Mouse (Mus musculus) myocyte (in vitro differentiated cells): ENCODE measurements at regions not wholly inside any gene's neighbourhood (a gene's known extent, or its start where the extent isn't known, plus 50 kb on each side); places are given as distances from the start of the nearest gene placed in this dataset.

Experiments used
- H3K27me3 ChIP-seq: one replicate; pipeline ENCODE4 v1.6.1; 2011; ENCODE audit not compliant: control insufficient read depth, insufficient read depth, insufficient read length
- H3K36me3 ChIP-seq: one replicate; pipeline ENCODE4 v1.6.1; 2011; ENCODE audit not compliant: control insufficient read depth, insufficient read depth
- H3K4me2 ChIP-seq: one replicate; pipeline ENCODE4 v1.6.1; 2011; ENCODE audit warnings: low read depth, control low read depth
- H3K4me3 ChIP-seq: one replicate; pipeline ENCODE4 v1.5.1; 2011; ENCODE audit warnings: mild to moderate bottlenecking, control low read depth, moderate library complexity
- H3K79me2 ChIP-seq: one replicate; pipeline ENCODE4 v1.6.1; 2011; ENCODE audit not compliant: control insufficient read depth, insufficient read depth
- H3ac ChIP-seq: one replicate; pipeline ENCODE4 v1.6.1; 2011; ENCODE audit not compliant: control insufficient read depth, insufficient read length
- CEBPB ChIP-seq: IDR thresholded peaks from 2 replicates; pipeline ENCODE4 v1.6.1; 2011; ENCODE audit warnings: mild to moderate bottlenecking, moderate library complexity; ENCODE audit not compliant: poor library complexity, insufficient read depth, severe bottlenecking
- E2F4 ChIP-seq: IDR thresholded peaks from one replicate; pipeline ENCODE4 v1.6.1; 2011; ENCODE audit warnings: mild to moderate bottlenecking, control low read depth, moderate library complexity; ENCODE audit not compliant: insufficient read depth
- MAX ChIP-seq: IDR thresholded peaks from one replicate; pipeline ENCODE4 v1.6.1; 2011; ENCODE audit warnings: low read depth, mild to moderate bottlenecking, control low read depth
- MYOD1 ChIP-seq, 3 experiments: IDR thresholded peaks; one replicate each; pipeline ENCODE4 v1.6.1; 2011; ENCODE audit warnings: control low read depth in 2 of 3, low read depth in 2 of 3, mild to moderate bottlenecking in 2 of 3, moderate library complexity in 1 of 3; ENCODE audit not compliant: insufficient read length in 2 of 3, control insufficient read depth in 1 of 3
- MYOG ChIP-seq, 3 experiments: IDR thresholded peaks; one replicate each; pipeline ENCODE4 v1.6.1; 2011; ENCODE audit warnings: control low read depth in 2 of 3, low read depth in 2 of 3, mild to moderate bottlenecking in 2 of 3; ENCODE audit not compliant: insufficient read length in 2 of 3, control insufficient read depth in 1 of 3, insufficient read depth in 1 of 3
- POLR2A ChIP-seq: IDR thresholded peaks from one replicate; pipeline ENCODE4 v1.6.1; 2011; ENCODE audit warnings: low read depth, mild to moderate bottlenecking, control low read depth, moderate library complexity; ENCODE audit not compliant: insufficient read length
- POLR2AphosphoS2 ChIP-seq: IDR thresholded peaks from one replicate; pipeline ENCODE4 v1.6.1; 2011; ENCODE audit warnings: low read depth, control low read depth; ENCODE audit not compliant: insufficient read length
- REST ChIP-seq: IDR thresholded peaks from one replicate; pipeline ENCODE4 v1.6.1; 2011; ENCODE audit warnings: mild to moderate bottlenecking, control low read depth, moderate library complexity; ENCODE audit not compliant: insufficient read depth, insufficient read length
- SRF ChIP-seq: IDR thresholded peaks from one replicate; pipeline ENCODE4 v1.6.1; 2011; ENCODE audit warnings: low read depth; ENCODE audit not compliant: control insufficient read depth, insufficient read length
- TCF12 ChIP-seq: IDR thresholded peaks from one replicate; pipeline ENCODE4 v1.6.1; 2011; ENCODE audit warnings: mild to moderate bottlenecking, control low read depth; ENCODE audit not compliant: poor library complexity, insufficient read depth, severe bottlenecking
- TCF3 ChIP-seq: IDR thresholded peaks from one replicate; pipeline ENCODE4 v1.6.1; 2011; ENCODE audit warnings: low read depth, control low read depth; ENCODE audit not compliant: insufficient read length
- USF1 ChIP-seq: IDR thresholded peaks from one replicate; pipeline ENCODE4 v1.6.1; 2011; ENCODE audit warnings: low read depth, mild to moderate bottlenecking, control low read depth, moderate library complexity

GRCm38 (mm10) chr5:74136868-74137439, 58.1 kb upstream of the Rasl11b start:
- Histone ChIP-seq H3K36me3 (no peaks in the 10 kb centered on the region), H3K27me3 (no peaks in the 10 kb centered on the region), H3ac (no peak overlapping the region), H3K79me2 (no peaks in the 10 kb centered on the region), H3K4me3 (no peak overlapping the region), H3K4me2 (no peak overlapping the region)
- no peak for TF ChIP-seq MAX
- TF ChIP-seq TCF3, result no peak
- TF ChIP-seq TCF12, result no peak
- TF ChIP-seq REST, result no peak
- TF ChIP-seq CEBPB, result no peak
- no peak for TF ChIP-seq POLR2A
- TF ChIP-seq POLR2AphosphoS2, result no peak
- TF ChIP-seq USF1, result no peak
- TF ChIP-seq SRF, result no peak
- TF ChIP-seq E2F4, result no peak
- no peak for TF ChIP-seq MYOD1 (IDR thresholded peaks at IDR 0.05; ENCODE audit: control insufficient read depth in 1 of 3, insufficient read length in 2 of 3, low read depth in 2 of 3)
- no peak for TF ChIP-seq MYOG (IDR thresholded peaks at IDR 0.05; ENCODE audit: control insufficient read depth in 1 of 3, insufficient read depth in 1 of 3, insufficient read length in 2 of 3, low read depth in 2 of 3)

DNA sequence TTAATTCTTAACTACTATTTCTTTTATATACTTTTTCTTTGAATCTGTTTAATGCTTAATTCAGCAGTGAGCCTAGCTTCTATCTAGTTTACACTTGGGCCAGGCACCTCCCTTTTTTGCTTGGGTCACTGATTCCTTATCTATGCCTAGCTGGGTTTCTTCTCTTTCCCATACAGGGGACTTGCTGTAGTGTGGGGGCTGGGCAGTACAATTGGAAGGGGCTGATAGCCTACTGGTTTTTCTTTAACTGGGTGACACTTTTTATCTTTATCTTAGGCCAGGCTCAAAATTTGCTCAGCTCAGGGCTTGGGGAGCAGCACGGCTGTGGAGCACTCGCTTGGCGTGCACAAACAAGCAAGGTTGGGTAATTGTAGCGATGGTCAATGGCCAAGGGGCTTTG, 51.1 kb upstream of the Rasl11b start:
- Histone ChIP-seq H3K36me3 (no peaks in the 10 kb centered on the region), H3K27me3 (no peaks in the 10 kb centered on the region), H3K4me2 (no peak overlapping the region), H3K79me2 (no peaks in the 10 kb centered on the region), H3ac (no peak overlapping the region), H3K4me3 (no peak overlapping the region)
- TF ChIP-seq TCF3, result no peak
- TF ChIP-seq MYOD1 (IDR thresholded peaks at IDR 0.05; ENCODE audit: control insufficient read depth in 1 of 3, insufficient read length in 2 of 3, low read depth in 2 of 3), result no peak
- no peak for TF ChIP-seq MYOG (IDR thresholded peaks at IDR 0.05; ENCODE audit: control insufficient read depth in 1 of 3, insufficient read depth in 1 of 3, insufficient read length in 2 of 3, low read depth in 2 of 3)
- no peak for TF ChIP-seq USF1
- TF ChIP-seq REST, result no peak
- TF ChIP-seq POLR2AphosphoS2, result no peak
- no peak for TF ChIP-seq E2F4
- no peak for TF ChIP-seq TCF12
- TF ChIP-seq SRF, result no peak
- no peak for TF ChIP-seq MAX
- TF ChIP-seq CEBPB, result no peak
- no peak for TF ChIP-seq POLR2A

DNA sequence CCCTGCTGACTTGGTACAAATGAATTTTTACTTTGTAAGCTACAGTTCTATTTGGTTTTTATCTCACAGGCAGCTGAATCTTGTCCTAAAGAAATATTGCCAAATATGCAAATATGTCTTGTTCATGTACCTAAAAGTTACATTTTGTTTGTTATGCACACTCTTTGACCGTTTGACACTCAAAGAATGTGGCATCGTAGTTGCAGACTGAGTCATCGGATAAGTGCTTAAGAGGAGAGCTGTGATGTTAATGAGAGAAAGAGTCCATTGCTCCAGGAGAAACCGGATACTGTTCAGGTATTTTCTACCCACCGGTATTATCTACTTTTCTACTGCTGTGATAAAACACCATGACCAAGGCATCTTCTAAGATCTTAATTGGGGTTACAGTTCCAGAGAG, 50.3 kb upstream of the Rasl11b start:
- Histone ChIP-seq H3K27me3 (no peaks in the 10 kb centered on the region), H3K79me2 (no peaks in the 10 kb centered on the region)

More for the DNA sequence above, 50.3 kb upstream of the Rasl11b start:
- Histone ChIP-seq H3K4me3 (no peak overlapping the region), H3K4me2 (no peak overlapping the region), H3ac (no peak overlapping the region), H3K36me3 (no peaks in the 10 kb centered on the region)
- no peak for TF ChIP-seq MYOD1 (IDR thresholded peaks at IDR 0.05; ENCODE audit: control insufficient read depth in 1 of 3, insufficient read length in 2 of 3, low read depth in 2 of 3)
- TF ChIP-seq CEBPB, result no peak
- TF ChIP-seq TCF12, result no peak
- no peak for TF ChIP-seq E2F4
- TF ChIP-seq POLR2A, result no peak
- TF ChIP-seq REST, result no peak
- TF ChIP-seq USF1, result no peak
- no peak for TF ChIP-seq MYOG (IDR thresholded peaks at IDR 0.05; ENCODE audit: control insufficient read depth in 1 of 3, insufficient read depth in 1 of 3, insufficient read length in 2 of 3, low read depth in 2 of 3)
- TF ChIP-seq TCF3, result no peak
- no peak for TF ChIP-seq MAX
- no peak for TF ChIP-seq SRF
- no peak for TF ChIP-seq POLR2AphosphoS2
